Mouse (Mus musculus): ENCODE measurements at regions not wholly inside any gene's neighbourhood (a gene's known extent, or its start where the extent isn't known, plus 50 kb on each side); places are given as distances from the start of the nearest gene placed in this dataset.

DNA sequence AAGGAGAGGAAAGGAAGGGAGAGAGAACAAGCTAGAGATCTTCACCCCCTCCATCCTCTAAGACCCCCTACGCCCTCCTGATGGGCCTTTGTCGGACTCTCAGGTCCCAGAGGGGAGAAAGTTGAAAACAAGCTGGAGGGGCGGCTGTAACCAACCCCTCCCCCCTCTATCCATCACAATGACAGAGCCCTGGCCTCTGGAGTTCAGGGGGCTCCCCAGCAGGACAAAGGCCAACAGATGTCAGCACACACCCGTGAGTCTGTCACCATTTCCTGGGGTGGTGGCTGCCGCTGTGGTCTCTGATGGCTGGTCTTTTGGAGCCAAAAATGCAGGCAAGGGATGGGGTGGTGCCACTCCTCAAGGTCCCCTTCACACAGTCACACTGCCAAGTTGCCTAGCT lies 52.9 kb upstream of the Tnrc6c start:
- ATAC-seq (ENCODE audit: low FRiP score, low read depth) (no peak), DNase-seq (ENCODE audit: low spot score) (no peak)
- no peak overlapping the region for H3K4me2 ChIP-seq (replicated peaks; ENCODE audit: low read depth, low read length, severe bottlenecking)
- WGBS = 23% methylated on average over 5 of the region's 5 CpGs
- no peak overlapping the region for H3K27ac ChIP-seq (replicated peaks; ENCODE audit: low read depth, low read length)
- no peak for TF ChIP-seq POLR2A (IDR thresholded peaks at IDR 0.05; ENCODE audit: borderline replicate concordance, extremely low read depth, insufficient read depth, insufficient read length)
- H3K4me3 ChIP-seq (replicated peaks; ENCODE audit: low read length) = no peak overlapping the region
- no peaks in the 10 kb centered on the region for H3K9me3 ChIP-seq (ENCODE audit: control insufficient read depth, low read length)
- 0 out of 2 replicates have a peak, but pooled peaks cover 3% of the 10 kb centered on the region for H3K27me3 ChIP-seq (ENCODE audit: control insufficient read depth, insufficient read depth, low read length)
- peaks cover 26% of the 10 kb centered on the region for H3K4me1 ChIP-seq (ENCODE audit: control insufficient read depth, insufficient read depth, low read length)
- no peak overlapping the region for H3K9ac ChIP-seq (ENCODE audit: low read depth, low read length, severe bottlenecking)
- no peaks in the 10 kb centered on the region for H3K36me3 ChIP-seq (ENCODE audit: control insufficient read depth, insufficient read depth, low read length)

DNA sequence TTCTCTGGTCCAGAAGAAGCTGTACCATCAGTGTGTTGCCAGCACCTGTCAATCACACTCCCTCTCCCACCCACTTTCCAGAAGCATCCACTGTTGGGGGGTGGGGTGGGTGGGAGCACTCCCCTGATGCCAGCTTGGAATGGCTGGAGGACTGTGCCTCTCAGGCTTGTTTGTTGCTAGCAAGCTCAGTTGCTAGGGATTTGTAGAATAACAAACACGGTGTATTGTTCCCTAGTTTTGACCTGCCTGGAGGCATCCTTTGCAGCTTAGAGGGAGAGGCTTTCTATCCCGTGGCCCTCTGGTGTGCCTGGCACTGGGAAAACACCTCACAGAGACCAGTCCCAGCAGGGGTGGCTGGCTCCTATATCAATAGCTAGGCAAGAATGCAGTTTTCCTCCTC lies 50.1 kb upstream of the Tnrc6c start:
- no peak for DNase-seq (ENCODE audit: low spot score)
- peaks cover 23% of the 10 kb centered on the region for H3K4me1 ChIP-seq (ENCODE audit: control insufficient read depth, insufficient read depth, low read length)
- 34% methylated on average over 2 of the region's 2 CpGs for WGBS
- no peak for TF ChIP-seq POLR2A (IDR thresholded peaks at IDR 0.05; ENCODE audit: borderline replicate concordance, extremely low read depth, insufficient read depth, insufficient read length)
- no peak for ATAC-seq (ENCODE audit: low FRiP score, low read depth)
- no peak overlapping the region for H3K27ac ChIP-seq (replicated peaks; ENCODE audit: low read depth, low read length)
- H3K36me3 ChIP-seq (ENCODE audit: control insufficient read depth, insufficient read depth, low read length) = no peaks in the 10 kb centered on the region
- no peak overlapping the region for H3K9ac ChIP-seq (ENCODE audit: low read depth, low read length, severe bottlenecking)
- H3K4me3 ChIP-seq (replicated peaks; ENCODE audit: low read length) = no peak overlapping the region
- H3K27me3 ChIP-seq (ENCODE audit: control insufficient read depth, insufficient read depth, low read length) = 0 out of 2 replicates have a peak, but pooled peaks cover 3% of the 10 kb centered on the region
- no peak overlapping the region for H3K4me2 ChIP-seq (replicated peaks; ENCODE audit: low read depth, low read length, severe bottlenecking)
- H3K9me3 ChIP-seq (ENCODE audit: control insufficient read depth, low read length) = no peaks in the 10 kb centered on the region

Data from limb, embryonic 14.5 days (tissue).